Mouse (Mus musculus) mature B cell (primary cell): Measurements from ENCODE around the gene Lipt1.

ENCODE experiments used
- in situ Hi-C: fragments of 300-500 bp; cut with MboI; formaldehyde crosslinking; loops from 2 replicates; pipeline ENCODE4 v1.14.3; 2019

Lipt1 gene

GRCm38 (mm10) chr1:37871704-37872103 lies at the start of gene Lipt1:
Lipt1 (plus strand) TSS chr1:37871738.
- in situ Hi-C loops = no loop called here

- in situ Hi-C loops = no loop called here
These were observed 39.9 kb upstream of the Lipt1 start for GRCm38 (mm10) chr1:37831681-37832080.

GRCm38 (mm10) chr1:37846878-37847277 lies 24.7 kb upstream of the Lipt1 start:
- in situ Hi-C loops = no loop called here

GRCm38 (mm10) chr1:37850696-37851095 lies 20.8 kb upstream of the Lipt1 start:
- in situ Hi-C loops = no loop called here

- in situ Hi-C loops = no loop called here
These were observed 6.8 kb upstream of the Lipt1 start for GRCm38 (mm10) chr1:37864511-37865400.

- in situ Hi-C loops = no loop called here
These were observed 5.9 kb upstream of the Lipt1 start for GRCm38 (mm10) chr1:37865401-37866215.

GRCm38 (mm10) chr1:37866286-37866685 lies 5.3 kb upstream of the Lipt1 start, which contains the start of gene Tsga10:
Tsga10 (minus strand) TSS chr1:37866429.
- in situ Hi-C loops = no loop called here

GRCm38 (mm10) chr1:37867056-37867455 lies 4.5 kb upstream of the Lipt1 start:
- in situ Hi-C loops = no loop called here

- in situ Hi-C loops = no loop called here
These were observed 3.7 kb upstream of the Lipt1 start for GRCm38 (mm10) chr1:37867684-37868322.

- in situ Hi-C loops = no loop called here
These were observed 2.9 kb upstream of the Lipt1 start for GRCm38 (mm10) chr1:37868640-37869039.

GRCm38 (mm10) chr1:37869362-37869761 lies 2.2 kb upstream of the Lipt1 start:
- in situ Hi-C loops = no loop called here

- in situ Hi-C loops = no loop called here
These were observed 861 bp downstream of the Lipt1 start for GRCm38 (mm10) chr1:37872131-37873067.

- in situ Hi-C loops = no loop called here
These were observed 1.6 kb downstream of the Lipt1 start for GRCm38 (mm10) chr1:37873157-37873556.

- in situ Hi-C loops = no loop called here
These were observed 6.4 kb downstream of the Lipt1 start for GRCm38 (mm10) chr1:37877736-37878460.

GRCm38 (mm10) chr1:37883411-37883810 lies 11.9 kb downstream of the Lipt1 start:
- in situ Hi-C loops = no loop called here

- in situ Hi-C loops = no loop called here
These were observed 12.9 kb downstream of the Lipt1 start for GRCm38 (mm10) chr1:37884451-37884850.

GRCm38 (mm10) chr1:37889206-37889605 lies 17.7 kb downstream of the Lipt1 start:
- in situ Hi-C loops = no loop called here

- in situ Hi-C loops = no loop called here
These were observed 18.6 kb downstream of the Lipt1 start, which contains the start of the genes Mitd1 and Mrpl30 for GRCm38 (mm10) chr1:37890025-37890652. Mitd1 (minus strand) TSS chr1:37890411. Mrpl30 (plus strand) TSS chr1:37890477.

GRCm38 (mm10) chr1:37891400-37891799 lies 19.9 kb downstream of the Lipt1 start:
- in situ Hi-C loops = no loop called here

- in situ Hi-C loops = no loop called here
These were observed 23.1 kb downstream of the Lipt1 start for GRCm38 (mm10) chr1:37894606-37895005.
